Mouse (Mus musculus): ENCODE measurements around the gene Rnf17. TPM values are rescaled to one million over a fixed set of nuclear protein-coding genes. Genes with fewer than 3 reads are reported as not detected.

The Rnf17 gene
- total RNA-seq, 2 experiments from 2014 or later, result 0.51 to 0.57 TPM

DNA sequence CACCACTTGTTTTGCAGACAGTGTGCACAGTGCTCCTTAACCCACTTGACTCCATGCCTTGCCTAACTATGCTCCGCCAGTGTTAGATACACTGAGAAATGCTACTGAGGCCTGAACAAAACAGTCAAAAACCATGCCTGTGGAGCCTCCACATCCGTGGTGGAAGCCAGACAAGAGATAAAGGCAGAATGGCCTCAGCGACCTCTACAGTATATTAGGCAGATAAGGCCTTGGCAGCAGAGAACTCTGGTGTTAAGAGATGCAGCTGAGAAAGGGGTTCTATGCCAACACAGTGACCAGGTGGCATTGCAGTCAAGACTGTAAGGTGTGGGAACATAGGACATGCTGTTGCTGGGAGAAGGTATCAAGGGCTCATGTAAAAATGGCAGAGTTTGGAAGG is 104.4 kb downstream of the Rnf17 start:
- DNase-seq, result no peak

DNA sequence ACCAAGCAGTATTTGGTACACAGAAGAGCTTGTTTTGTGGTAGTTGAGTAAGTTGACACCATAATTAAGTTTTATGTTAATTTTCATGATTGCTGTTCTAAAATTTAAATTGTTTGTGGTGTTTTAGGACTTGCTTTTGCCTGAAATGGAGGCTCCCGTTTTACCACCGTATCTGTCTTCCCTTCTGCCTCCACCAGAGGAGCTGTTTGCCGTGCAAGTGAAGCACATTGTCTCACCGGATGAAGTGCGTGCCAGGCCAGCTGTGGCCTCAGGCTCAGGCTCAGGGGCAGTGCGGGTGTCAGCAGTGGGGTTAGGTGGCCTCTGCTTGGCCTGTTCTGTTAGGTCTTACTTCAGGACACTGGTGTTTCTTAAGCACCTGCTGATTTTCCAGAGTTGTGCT is 109.7 kb downstream of the Rnf17 start:
- no peak for DNase-seq

DNA sequence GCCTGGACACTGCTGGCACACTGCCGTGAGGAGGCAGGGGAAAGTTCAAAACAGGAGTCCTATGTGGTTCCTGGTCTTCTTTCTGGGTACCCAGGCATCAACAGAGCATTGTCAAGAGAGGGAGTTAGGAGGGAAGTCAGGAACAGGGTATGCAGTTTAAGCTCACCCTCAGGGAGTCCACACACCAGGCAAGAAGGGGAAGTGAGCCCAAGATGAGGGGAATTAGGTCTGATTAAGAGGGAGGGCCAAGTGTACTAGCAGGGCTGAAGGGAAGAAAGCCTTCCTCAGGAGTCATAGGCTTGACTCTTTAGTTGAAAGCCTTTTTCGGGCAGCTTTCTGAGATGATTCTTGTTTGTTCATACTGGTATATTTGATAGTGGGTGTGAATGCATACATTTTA is 112.4 kb downstream of the Rnf17 start:
- DNase-seq, result no peak

DNA sequence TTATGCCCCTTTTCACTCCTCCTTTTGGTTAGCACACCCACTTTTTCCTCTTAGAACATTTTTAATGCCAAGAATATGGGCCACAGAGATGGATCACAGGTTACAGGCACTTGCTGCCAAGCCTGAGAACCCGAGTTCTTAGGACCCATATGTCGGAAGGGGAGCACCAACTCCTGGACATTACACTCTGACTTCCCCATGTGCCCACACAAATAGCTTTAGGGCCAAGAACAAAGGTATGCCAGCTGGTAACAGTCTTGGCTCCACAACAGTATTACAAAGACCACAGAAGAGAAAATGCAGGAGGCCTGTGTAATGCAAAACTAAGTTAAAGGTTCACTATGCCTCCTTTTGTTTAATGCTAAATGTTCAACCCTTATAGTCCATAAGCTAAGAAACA is 128.4 kb downstream of the Rnf17 start:
- DNase-seq, result no peak

DNA sequence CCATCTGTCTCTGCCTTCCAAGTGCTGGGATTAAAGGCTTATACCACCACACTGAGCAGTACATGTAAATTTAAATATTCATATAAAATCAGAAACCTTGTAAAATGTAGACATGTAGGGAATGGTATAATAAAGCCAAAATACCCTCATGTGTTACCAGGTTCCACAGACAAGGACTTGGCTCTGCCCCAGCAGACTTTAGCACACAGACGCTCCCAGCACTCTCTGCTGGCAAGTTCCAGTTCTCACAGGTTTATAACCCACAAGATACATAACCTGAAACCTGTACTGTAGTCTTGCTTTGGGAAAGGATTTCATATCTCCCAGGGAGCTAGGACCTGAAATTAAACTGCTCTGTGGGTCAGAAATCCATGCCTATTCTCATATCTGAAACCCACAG is 142.6 kb downstream of the Rnf17 start:
- DNase-seq, result no peak

DNA sequence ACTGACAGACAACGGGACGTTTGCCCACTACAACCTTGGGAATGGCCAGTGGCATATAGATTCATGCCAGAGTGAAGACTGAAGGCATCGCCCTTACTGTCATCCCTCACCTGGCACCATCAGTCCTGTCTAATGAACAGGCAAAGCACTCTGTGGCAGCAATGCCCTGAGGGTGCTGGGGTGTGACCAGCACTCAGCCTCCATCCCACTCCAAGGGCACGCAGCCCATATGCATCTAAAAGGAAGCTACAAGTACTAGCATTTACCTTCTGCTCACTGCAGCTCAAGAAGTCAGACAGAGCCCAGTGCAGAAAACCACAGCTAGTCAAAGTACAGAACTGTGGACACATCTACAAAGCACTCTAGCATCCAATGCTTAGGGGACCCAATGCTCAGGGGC is 143.1 kb downstream of the Rnf17 start:
- no peak for DNase-seq

DNA sequence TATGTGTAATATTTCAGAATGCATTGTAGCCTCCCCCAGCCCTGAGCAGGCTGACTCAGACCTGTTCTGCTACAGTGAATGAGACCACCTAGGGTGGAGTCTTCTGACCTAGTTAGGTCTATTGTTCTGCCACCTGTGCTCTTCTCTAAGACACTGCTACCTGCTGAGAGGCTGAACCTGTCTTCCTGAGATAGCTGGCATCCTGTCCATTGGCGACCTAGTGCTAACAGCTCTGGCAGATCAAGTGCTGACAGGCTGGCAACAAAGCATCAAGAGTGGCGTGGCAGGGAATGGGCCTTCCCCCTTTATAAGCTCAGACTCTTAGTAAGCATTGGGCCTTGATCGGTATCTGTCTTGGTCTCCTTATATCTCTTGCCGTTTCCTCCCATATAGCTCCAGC is 148.6 kb downstream of the Rnf17 start:
- DNase-seq, result no peak

DNA sequence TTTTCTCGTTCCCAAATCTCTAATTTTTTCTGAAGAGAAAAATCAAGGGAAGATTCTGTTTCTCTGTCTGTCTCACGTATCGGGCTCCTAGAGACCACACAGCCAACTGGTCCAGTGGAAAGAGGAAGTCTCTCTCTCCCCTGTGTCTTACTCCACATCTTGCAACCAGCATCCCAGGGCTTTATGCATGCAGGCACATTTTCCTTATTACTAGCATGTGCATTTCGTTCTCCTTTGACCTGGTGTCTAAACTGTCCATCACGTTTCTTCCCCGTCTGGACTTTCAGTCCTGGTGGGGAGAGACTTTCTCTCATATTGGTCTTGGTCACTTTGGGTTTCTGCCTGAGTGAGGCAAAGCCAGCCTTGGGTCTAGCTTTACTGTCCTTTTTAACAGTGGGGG is 150.5 kb downstream of the Rnf17 start:
- no peak for DNase-seq

DNA sequence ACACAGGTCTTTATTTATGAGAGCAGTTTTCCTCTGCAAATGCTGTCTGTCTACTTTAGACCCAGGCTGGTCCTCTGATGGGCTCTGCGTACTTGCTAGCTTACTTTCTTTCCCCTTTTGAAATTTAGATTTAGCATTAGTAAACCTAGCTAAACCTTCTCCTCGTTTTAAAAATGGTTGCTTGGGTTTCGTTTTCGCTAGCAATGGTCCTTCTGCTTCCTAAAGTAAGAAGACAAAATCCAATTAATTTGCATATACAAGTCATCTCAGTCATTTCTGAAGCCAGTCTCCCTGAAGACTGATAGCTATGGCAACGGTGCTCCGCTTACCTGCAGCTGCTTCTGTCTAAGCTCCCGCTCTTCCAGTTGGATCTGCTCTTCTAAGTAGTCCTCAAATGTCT is 150.9 kb downstream of the Rnf17 start:
- no peak for DNase-seq

DNA sequence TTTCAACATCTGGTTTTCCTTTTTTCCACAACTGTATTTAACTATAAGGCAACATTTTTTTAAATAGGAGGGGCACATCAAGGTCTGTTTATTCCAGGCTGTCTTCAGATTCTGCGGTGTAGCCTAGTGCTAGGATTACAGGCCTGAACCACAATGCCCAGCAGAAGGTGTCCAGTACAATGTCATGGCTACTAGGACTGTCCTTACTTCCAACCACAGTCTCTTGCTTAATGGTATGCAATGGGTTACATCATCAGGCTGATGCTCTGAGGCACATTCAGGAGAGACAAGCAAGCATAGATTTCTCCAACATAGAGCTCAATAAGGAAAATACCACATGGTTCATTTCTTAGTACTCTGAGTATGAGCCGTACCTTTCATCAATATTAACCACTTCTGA is 152.3 kb downstream of the Rnf17 start:
- DNase-seq, result no peak

DNA sequence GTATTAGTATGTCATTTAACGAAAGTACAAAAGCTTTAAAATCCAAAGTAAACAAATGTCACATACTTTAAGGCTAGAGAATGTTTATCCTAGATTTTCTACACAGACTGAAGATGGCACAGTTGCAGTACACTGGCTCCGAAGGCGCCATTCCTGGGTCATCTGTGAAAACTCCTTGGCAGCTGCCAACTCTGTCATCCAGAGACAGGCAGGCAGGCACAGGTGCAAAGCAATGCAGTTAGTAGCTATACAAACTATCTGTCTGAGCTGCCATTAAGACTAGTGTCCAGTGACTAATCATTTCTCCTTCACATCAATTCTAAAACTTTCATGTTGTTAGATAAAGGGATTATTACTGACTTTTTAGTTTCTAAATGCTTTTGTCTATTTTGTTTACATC is 156.8 kb downstream of the Rnf17 start:
- no peak for DNase-seq

DNA sequence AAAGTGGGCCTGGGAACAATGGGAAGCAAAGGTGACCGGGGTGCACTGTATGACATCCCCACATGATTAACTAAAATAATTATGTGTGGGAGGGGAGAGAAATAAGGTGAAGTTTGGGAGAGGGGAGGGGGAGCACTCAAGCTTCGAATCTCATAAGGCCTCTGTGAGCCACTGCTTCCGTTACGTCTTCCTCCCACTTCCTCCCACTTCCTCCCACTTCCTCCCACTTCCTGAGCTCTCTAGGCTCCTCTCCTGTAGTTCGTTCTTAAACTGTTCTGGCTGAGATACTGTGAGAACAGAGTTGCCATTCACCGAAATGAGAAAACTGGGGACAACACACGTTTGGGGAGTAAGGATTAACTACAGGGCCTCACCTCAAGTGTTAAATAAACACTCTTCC is 165.1 kb downstream of the Rnf17 start:
- no peak for DNase-seq

DNA sequence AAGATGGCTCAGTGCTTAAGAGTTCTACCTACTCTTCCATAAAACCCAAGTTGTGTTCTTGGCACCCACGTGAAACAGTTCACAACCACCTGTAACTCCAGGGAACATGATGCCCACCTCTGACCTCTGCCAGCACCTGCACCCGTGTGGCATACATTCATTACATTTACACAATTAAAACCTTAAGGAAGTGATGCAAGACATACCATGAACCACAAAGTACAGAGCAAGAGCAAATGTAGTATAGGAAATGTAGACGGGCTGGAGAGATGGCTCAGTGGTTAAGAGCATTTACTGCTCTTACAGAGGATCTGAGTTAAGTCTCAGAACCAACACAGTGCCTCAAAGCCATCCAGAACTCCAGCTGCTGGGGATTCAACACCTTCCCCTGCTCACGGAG is 166.7 kb downstream of the Rnf17 start:
- DNase-seq, result no peak

DNA sequence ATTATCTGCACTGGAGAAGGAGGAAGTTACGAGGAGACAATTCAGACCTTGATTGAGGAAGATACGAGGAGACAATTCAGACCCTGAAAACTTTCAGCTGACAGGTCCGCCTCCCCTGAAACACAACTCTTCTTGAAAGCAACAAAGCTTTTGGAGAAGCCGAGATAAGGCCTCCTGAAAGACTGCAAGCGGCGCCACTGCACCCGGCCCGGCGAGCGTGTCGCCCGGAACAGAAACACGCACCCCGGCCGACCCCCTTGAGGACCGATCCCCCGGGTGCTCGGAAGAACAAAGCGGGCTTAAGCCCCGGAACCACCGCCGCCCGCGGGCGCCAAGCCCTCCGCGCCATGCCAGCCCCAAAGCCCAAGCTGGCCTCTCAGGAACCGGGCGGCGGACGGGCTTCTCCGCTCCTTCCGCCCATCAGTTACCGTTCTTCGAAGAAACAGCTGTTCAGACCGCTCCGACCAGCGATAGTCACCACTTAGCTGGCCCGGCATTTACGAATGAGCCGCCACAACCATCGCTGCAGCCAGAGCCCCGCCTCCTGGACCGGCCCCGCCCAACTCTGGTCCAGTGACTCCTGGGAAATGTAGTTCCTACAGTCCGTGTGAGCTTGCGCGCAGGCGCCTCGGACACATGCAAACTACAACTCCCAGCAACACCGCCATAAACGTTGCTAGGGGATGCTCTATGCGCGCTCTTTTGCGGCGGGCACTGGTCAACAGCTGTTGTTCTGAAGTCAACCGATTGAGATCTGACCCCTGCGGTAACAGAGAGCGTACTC is 169.1 kb downstream of the Rnf17 start:
- peak; percentile 97 for DNase-seq

DNA sequence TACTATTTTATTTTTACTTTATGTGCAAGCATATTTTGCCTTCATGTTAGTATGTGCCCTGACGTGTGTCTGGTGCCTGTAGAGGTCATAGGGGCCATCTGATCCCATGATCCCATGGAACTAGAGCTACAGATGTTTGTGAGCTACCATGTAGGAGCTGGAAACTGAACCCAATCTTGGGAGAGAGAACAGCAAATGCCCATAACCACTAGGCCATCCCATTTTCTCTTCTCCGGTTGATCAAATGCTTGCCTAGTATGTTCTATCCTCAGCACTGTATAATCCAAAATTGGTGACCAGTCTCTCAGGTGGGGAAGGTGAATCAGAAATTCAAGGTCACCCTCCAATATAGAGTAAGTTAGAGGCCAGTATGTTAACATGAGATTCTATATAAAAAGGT is 170.2 kb downstream of the Rnf17 start:
- no peak for DNase-seq

Other genes starting within 250 kb of the Rnf17 start
- not detected for gene Gzmg, start 243.0 kb upstream of the Rnf17 start, total RNA-seq (2021)
- gene Gzmn, start 228.0 kb upstream of the Rnf17 start, total RNA-seq (2021), result not detected
- gene Gzmf, start 191.2 kb upstream of the Rnf17 start, total RNA-seq (2021), result not detected
- gene Gzmc, start 167.9 kb upstream of the Rnf17 start, total RNA-seq (2021), result not detected
- gene Gzmb, start 140.3 kb upstream of the Rnf17 start, total RNA-seq (2021), result under 1 TPM in 1 of 2 experiments, not detected in 1; 0.30 TPM
- gene Atp12a, start 37.5 kb upstream of the Rnf17 start, total RNA-seq (2021), result not detected
- gene Cenpj, start 172.8 kb downstream of the Rnf17 start, total RNA-seq (2021), result 1 to 10 TPM; 2.8 to 3.5 TPM
- 10 to 100 TPM; 31.7 to 33.3 TPM for gene Parp4, start 173.0 kb downstream of the Rnf17 start, total RNA-seq (2021)

Measured in heart, adult 18-20 months (tissue).